Mouse (Mus musculus): Measurements from ENCODE around the gene Slc26a8. TPM values are rescaled to one million over a fixed set of nuclear protein-coding genes. Genes with fewer than 3 reads are reported as not detected.
A peak's percentile ranks its signal among the peaks of the same experiment; 100 is the strongest.

Gene Slc26a8
- total and polyA plus RNA-seq, 3 experiments = 0.58 to 1.6 TPM; not detected in 1

DNA sequence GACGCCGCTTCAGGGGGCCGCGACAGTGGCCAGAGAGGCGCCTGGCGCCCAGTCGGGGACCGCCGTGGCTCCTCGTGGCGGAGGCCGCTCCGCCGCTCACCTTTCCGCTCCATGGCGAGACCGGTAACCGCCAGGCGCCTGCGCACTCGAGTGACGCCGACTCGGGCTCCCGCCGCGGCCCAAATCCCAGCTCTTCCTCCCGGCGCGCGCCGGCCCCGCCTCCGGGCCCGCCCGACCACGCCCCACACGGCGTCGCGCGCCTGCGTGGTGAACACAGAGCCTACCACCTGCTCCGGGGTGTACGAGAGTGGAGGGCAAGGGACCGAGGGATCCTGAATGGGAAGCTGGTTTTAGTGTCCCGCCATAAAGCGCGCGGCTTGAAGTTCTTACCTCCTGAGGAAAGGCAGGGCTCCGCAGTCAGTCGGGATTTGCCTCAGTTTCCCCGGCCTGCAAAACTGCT is 67.7 kb downstream of the Slc26a8 start, which contains the start of gene Srpk1:
TSS of gene Srpk1 (minus strand) at position 410 of the 460 bp plus-strand sequence.
- Histone ChIP-seq H3K79me2 (ENCODE audit: control insufficient read depth, insufficient read depth, low read length, poor library complexity) (peaks cover 50% of the 10 kb centered on the region), H3K9me3 (replicated peaks; ENCODE audit: insufficient read depth, low read length) (no peaks in the 10 kb centered on the region), H3K27ac (ENCODE audit: control insufficient read depth, low read depth, low read length) (peak within 1 kb of the TSS; percentile 80), H3K4me3 (ENCODE audit: control insufficient read depth in 1 of 2, insufficient read depth in 1 of 2, low read depth in 2 of 2, low read length in 2 of 2) (peak within 1 kb of the TSS; percentile 71 to 99), H3K9ac (ENCODE audit: control insufficient read depth, low read depth, low read length, poor library complexity, severe bottlenecking) (peak within 1 kb of the TSS; percentile 99), H3K4me1 (ENCODE audit: control insufficient read depth in 1 of 2, insufficient read depth in 2 of 2, low read length in 2 of 2) (peaks cover 32 to 48% of the 10 kb centered on the region in 2 experiments), H3K36me3 (ENCODE audit: control insufficient read depth in 1 of 2, insufficient read depth in 2 of 2, low read length in 2 of 2) (peaks cover 21 to 54% of the 10 kb centered on the region in 2 experiments), H3K27me3 (ENCODE audit: control insufficient read depth in 1 of 2, insufficient read depth in 2 of 2, low read length in 2 of 2) (no peaks in the 10 kb centered on the region)
- DNase-seq (ENCODE audit: low read depth, low spot score) = peak; percentile 93
- TF ChIP-seq POLR2AphosphoS5 (IDR thresholded peaks at IDR 0.05; ENCODE audit: borderline replicate concordance, low read depth, low read length) = no peak
- TF ChIP-seq MYB (IDR thresholded peaks at IDR 0.05; ENCODE audit: low read depth, low read length) = peak; percentile 57; the same call in 1 of the 2 replicates
- TF ChIP-seq USF1 (IDR thresholded peaks at IDR 0.05; ENCODE audit: low read depth, low read length) = peak; percentile 36; the same call in 1 of the 2 replicates
- TF ChIP-seq ELF1 (IDR thresholded peaks at IDR 0.05; ENCODE audit: low read depth, low read length) = peak; percentile 59; the same call in 1 of the 2 replicates
- TF ChIP-seq SIN3A (IDR thresholded peaks at IDR 0.05; ENCODE audit: low read length) = no peak
- no peak for TF ChIP-seq ZC3H11A (IDR thresholded peaks at IDR 0.05; ENCODE audit: low read depth, low read length)
- peak; percentile 66; the same call in 1 of the 2 replicates for TF ChIP-seq E2F4 (IDR thresholded peaks at IDR 0.05; ENCODE audit: borderline replicate concordance, low read depth, low read length)
- peak in 1 of 2 experiments; percentile 39; a peak in 2 of 4 replicates for TF ChIP-seq EP300 (IDR thresholded peaks at IDR 0.05; ENCODE audit: low read depth in 1 of 2, low read length in 2 of 2)
- peak; percentile 70 for TF ChIP-seq TCF12 (IDR thresholded peaks at IDR 0.05; ENCODE audit: low read depth, low read length)
- 0 out of 2 replicates have a peak, but pooled peaks have one; percentile 26 for TF ChIP-seq ETS1 (IDR thresholded peaks at IDR 0.05; ENCODE audit: low read depth, low read length)
- no peak for TF ChIP-seq CTCF (IDR thresholded peaks at IDR 0.05 in 2 of 3, conservative IDR thresholded peaks at IDR 0.05 in 1 of 3; ENCODE audit: control insufficient read depth in 1 of 3, insufficient read depth in 1 of 3, low read depth in 2 of 3, low read length in 3 of 3, poor library complexity in 1 of 3, severe bottlenecking in 1 of 3)
- TF ChIP-seq UBTF (IDR thresholded peaks at IDR 0.05; ENCODE audit: borderline replicate concordance, insufficient read depth, low read depth, low read length) = no peak
- TF ChIP-seq POLR2A (IDR thresholded peaks at IDR 0.05; ENCODE audit: control insufficient read depth in 1 of 2, insufficient read depth in 1 of 2, low read depth in 1 of 2, low read length in 2 of 2, poor library complexity in 1 of 2) = peak; percentile 85 to 88; a peak in 3 of 4 replicates
- no peak for TF ChIP-seq JUND (IDR thresholded peaks at IDR 0.05; ENCODE audit: low read depth, low read length)
- peak; percentile 76 for TF ChIP-seq HCFC1 (IDR thresholded peaks at IDR 0.05; ENCODE audit: low read depth, low read length)
- TF ChIP-seq SMC3 (IDR thresholded peaks at IDR 0.05; ENCODE audit: low read depth, low read length) = no peak
- peak; percentile 84 for TF ChIP-seq MAX (IDR thresholded peaks at IDR 0.05; ENCODE audit: low read length)
- no peak for TF ChIP-seq MAFK (IDR thresholded peaks at IDR 0.05; ENCODE audit: borderline replicate concordance, low read depth, low read length)
- TF ChIP-seq USF2 (IDR thresholded peaks at IDR 0.05; ENCODE audit: borderline replicate concordance in 1 of 2, insufficient read depth in 1 of 2, low read depth in 1 of 2, low read length in 2 of 2) = no peak
- no peak for TF ChIP-seq CHD1 (IDR thresholded peaks at IDR 0.05; ENCODE audit: low read depth, low read length)
- peak; percentile 93 for TF ChIP-seq NRF1 (IDR thresholded peaks at IDR 0.05; ENCODE audit: insufficient read depth, low read depth, low read length, poor library complexity, severe bottlenecking)
- no peak for TF ChIP-seq GABPA (IDR thresholded peaks at IDR 0.05; ENCODE audit: low read depth, low read length)
- TF ChIP-seq NELFE (IDR thresholded peaks at IDR 0.05; ENCODE audit: low read depth, low read length) = peak; percentile 94
- TF ChIP-seq RAD21 (IDR thresholded peaks at IDR 0.05; ENCODE audit: low read depth, low read length) = no peak
- no peak for TF ChIP-seq ZKSCAN1 (IDR thresholded peaks at IDR 0.05; ENCODE audit: low read depth, low read length)
- TF ChIP-seq RCOR1 (IDR thresholded peaks at IDR 0.05; ENCODE audit: low read depth, low read length) = peak; percentile 41; the same call in 1 of the 2 replicates
- peak; percentile 20; the same call in 1 of the 2 replicates for TF ChIP-seq MEF2A (IDR thresholded peaks at IDR 0.05; ENCODE audit: extremely low read depth, insufficient replicate concordance, low read depth, low read length, poor library complexity, severe bottlenecking)
- TF ChIP-seq TAL1 (IDR thresholded peaks at IDR 0.05; ENCODE audit: low read length) = no peak
- TF ChIP-seq TBP (IDR thresholded peaks at IDR 0.05; ENCODE audit: low read depth, low read length) = peak; percentile 44
- TF ChIP-seq POLR2AphosphoS2 (IDR thresholded peaks at IDR 0.05; ENCODE audit: low read length) = peak; percentile 74; the same call in 1 of the 2 replicates
- no peak; the same call in 1 of the 2 replicates for TF ChIP-seq KAT2A (conservative IDR thresholded peaks at IDR 0.05; ENCODE audit: low read depth, low read length)
- TF ChIP-seq ZNF384 (IDR thresholded peaks at IDR 0.05; ENCODE audit: low read depth, low read length) = no peak
- no peak for TF ChIP-seq GATA1 (IDR thresholded peaks at IDR 0.05; ENCODE audit: low read depth, low read length)
- no peak for TF ChIP-seq BHLHE40 (IDR thresholded peaks at IDR 0.05; ENCODE audit: borderline replicate concordance, low read depth, low read length)
- peak; percentile 60; the same call in 1 of the 2 replicates for TF ChIP-seq MYC (IDR thresholded peaks at IDR 0.05; ENCODE audit: low read depth, low read length)
- TF ChIP-seq ZMIZ1 (IDR thresholded peaks at IDR 0.05; ENCODE audit: low read depth, low read length) = peak; percentile 92

All from MEL (cell line).